Mouse (Mus musculus) heart, postnatal 4 days (tissue): ENCODE results near the gene Mafg. TPM values are rescaled to one million over a fixed set of nuclear protein-coding genes. Genes with fewer than 3 reads are reported as not detected.
A peak's percentile ranks its signal among the peaks of the same experiment; 100 is the strongest.
"Not testable (repeated sequence)": the region's sequence is repeated elsewhere in the genome, so short reads cannot be mapped to it uniquely, and the experiment has no call there.

Experiments
- DNase-seq: peaks from one replicate; pipeline ENCODE4 v3.0.0; 2021
- microRNA-seq, 2 experiments: library from miRNA; unstranded; fragments of <30 nt; microRNA quantifications; one replicate each; pipeline ENCODE4 v1.2.0; 2021 to 2022
- total RNA-seq, 2 experiments: library from RNA; stranded (reverse); gene quantifications; 2 replicates each; pipeline ENCODE4 v1.2.3; 2021

Gene Mafg
- total RNA-seq, 2 experiments from 2014 or later = 23.4 to 25.8 TPM

DNA sequence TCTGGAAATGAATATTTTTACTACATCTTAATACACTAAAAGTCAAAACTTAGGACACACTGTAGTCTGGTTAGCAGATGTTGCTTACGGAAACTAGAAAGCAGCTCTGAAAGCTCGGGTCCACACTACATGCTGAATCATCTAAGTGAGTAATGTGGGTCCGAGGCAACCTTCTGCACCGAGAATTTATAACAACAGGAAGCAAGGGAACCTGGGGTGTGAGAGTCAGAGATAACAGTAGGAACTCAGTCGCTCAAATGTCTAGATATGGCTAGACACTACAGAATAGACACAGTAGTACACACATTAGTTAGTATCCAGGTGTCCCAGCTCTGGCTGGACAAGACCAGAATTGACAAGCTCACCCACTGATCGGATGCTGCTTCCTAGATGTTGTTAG is 44.9 kb downstream of the Mafg start:
- DNase-seq = no peak

DNA sequence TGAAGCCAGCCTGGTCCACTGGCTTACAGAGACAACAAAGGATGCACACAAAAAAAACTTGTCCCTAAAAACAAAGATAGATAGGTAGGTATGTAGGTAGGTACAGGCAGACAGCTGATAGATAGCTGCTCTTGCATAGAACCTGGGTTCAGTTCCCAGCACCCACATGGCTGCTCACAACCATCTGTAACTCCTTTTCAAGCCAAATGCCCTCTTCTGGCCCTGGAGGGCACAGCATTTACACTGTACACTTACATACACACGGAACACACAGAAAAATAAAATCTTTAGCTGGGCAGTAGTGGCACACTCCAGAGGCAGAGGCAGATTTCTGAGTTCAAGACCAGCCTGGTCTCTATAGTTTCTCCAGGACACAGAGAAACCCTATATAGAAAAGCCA is 49.5 kb downstream of the Mafg start:
- DNase-seq = no peak

DNA sequence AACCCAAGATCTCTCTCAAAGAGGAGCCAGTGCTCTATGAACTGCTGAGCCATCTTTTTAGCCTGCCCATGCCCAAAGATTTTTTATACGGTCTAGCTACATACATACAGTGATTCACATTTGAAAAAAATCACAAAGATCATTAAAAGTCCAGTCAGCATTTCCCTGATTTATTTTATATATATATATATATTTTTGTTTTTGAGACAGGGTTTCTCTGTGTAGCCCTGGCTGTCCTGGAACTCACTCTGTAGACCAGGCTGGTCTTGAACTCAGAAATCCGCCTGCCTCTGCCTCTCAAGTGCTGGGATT is 50.5 kb downstream of the Mafg start:
- not testable (repeated sequence) for DNase-seq

DNA sequence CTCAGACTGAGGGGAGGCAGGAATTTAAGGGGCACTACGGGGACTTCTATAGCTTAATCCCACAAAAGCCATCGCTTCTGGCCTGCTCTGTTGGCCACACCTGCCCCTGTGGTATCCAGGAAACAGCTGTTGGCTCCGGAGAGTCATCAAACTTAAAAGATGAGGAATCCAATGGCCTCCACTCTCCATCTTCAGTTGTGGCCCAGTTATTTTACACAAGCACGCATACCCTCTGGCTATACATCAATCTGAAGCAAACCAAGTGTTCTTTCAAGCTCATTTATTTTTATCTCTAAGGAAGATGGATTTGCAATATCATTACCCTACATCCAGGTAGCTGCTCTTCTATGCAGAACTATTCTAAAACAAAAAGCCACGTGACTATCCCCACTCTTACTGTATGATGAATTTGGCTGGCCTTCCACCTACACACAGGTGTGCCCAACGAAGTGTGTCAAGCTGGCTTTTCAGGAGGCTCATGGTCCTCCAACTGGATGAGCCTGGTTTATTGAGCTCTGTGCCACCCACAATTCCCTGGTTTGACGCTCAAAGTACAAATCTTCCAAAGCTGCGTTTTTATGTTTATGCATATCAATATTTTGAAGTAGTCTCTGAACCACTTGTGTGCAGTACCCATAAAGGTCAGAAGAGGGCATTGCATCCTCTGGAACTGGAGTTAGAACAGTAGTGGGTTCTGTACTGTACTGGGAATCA is 51.0 kb downstream of the Mafg start:
- peak; percentile 44 for DNase-seq

DNA sequence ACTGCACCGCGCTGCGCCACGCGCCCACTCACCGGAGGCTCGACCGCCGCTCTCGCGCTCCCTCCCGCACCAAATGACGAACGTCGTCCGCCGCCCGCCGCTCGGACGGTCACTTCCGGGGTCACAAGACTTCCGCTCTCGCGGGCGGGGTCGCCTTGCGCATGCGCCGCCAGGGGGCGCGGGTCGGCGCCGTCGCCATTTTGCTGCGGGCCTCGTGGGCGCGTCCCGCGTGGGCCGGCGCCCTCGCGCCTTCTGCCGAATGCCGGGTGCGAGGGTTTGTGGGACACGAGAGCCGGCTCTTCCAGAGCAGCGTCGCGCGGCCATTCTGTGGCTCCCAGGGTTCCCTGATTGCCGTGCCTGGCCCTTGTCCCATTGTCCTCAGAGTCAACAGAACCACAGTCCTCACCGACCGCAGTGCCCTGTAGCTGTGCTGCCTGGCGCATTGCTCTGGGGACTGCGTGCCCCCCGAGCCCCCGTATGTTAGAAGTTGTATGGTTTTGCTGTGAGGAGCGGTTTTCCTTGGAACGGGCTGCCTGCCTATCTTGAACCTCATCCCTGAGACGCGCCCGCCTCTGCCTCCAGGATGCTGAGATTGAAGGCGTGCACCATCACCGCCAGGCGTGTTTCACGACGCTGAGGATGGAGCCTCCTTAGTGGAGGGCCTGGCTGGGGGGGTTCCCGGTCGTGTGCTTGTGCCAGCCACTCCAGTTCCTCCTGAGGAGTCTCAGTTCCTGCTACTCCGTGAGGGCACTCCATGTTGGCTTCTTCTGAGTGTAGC is 51.7 kb downstream of the Mafg start, which contains the start of gene Arhgdia:
Arhgdia (minus strand) TSS at position 135 of the 778 bp plus-strand sequence.
- DNase-seq = peak; percentile 93

DNA sequence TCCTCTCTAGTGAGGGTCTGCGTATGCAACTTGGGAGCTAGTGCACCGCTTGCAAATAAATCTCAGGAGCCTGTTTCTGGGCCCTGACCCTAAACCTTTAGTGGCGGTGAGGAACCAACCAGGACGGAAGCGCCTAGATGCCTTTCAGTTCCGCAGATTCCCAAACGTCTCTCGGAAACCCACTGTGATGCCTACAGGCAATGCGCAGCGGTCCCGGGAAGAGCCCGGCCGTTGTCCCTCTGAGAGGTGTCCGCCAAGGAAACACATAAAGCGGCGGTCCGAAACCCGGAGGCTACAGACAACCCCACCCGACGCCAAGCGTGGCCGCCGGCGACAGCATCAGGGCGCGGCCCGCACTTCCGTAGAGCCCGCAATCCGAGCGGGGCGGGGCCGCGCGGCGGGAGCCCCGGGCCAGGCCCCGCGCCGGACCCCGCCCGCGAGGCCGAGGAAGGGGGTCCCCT is 52.5 kb downstream of the Mafg start:
- DNase-seq = peak; percentile 54

DNA sequence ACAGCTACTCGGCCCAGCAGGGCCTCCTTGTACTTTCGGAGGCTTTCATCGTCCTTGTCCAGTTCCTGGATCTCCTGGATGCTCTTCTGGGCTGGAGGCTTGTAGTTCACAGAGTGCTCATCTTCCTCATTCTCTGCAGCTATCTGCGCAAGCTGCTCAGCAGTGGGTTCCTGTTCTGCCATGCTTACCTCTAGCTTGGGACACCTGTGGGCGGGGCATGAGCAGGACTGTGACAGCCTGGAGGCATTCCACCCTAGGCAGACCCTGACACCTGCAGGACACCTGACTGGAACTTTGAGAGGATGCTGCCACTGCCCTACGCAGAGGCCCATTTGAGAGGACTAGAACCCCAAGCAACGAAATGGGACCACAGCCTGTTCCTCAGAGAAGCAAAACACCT is 53.2 kb downstream of the Mafg start:
- peak; percentile 27 for DNase-seq

DNA sequence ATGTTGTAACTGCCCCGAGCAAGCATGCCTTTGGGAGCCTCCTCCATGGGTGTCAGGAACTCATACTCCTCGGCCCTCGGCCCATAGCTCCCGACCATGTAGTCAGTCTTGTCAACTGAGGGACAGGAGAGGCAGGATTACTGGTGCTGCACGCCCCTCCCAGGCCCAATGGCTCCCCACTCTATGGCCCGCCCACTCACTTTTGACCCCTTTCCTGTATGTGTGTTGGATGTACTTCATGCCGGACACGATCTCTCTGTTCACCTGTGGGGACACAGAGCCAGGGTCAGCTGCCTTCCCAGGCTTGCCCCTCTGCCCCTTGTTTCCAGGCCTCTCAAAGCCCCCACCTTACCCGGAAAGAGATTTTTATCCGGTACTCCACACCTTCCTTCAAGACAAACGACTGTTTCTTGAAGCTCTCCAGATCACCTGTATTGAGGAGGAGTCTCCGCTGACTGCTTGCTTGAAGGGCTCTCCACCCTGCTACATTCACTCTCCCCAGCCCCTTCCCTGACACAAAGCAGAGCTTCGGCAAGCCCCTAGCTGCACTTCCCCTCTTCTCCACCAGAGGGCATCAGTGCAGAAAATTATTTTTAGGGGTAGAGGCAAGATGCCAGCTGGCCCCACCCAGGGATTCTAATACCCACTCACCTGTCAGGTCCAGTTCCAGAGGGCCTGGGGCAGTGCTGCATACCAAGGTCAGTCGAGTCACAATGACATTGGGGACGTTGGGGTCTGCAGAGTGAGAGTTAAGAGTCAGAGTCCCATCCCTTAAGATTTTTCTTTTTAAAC is 53.9 kb downstream of the Mafg start:
- DNase-seq = peak; percentile 88

DNA sequence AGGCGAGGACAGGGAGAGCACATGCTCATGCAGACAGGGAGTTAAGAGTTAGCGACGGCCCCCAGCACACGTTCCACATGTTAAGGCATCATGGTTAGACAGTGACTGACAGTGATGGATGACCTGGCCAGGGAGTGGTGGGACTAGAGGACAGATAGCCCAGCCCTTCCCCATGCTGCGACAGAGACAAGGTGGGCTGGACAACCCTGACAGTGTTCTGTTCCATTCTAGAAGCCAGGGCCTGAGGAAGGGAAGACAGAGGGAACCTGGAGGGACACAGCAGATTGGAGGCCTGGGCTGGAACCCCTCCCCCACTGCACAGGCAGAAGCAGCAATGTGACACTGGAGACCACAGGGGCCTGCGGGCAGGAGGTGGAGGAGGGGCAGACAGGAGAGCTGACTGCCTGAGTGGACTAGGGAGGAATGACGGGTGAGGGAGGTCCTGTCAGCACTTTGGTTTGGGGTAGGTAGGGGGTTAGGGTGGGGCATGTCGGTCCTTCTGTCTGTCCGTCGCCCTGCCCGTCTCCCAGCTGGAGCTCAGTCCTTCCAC is 54.6 kb downstream of the Mafg start:
- DNase-seq = peak; percentile 15

DNA sequence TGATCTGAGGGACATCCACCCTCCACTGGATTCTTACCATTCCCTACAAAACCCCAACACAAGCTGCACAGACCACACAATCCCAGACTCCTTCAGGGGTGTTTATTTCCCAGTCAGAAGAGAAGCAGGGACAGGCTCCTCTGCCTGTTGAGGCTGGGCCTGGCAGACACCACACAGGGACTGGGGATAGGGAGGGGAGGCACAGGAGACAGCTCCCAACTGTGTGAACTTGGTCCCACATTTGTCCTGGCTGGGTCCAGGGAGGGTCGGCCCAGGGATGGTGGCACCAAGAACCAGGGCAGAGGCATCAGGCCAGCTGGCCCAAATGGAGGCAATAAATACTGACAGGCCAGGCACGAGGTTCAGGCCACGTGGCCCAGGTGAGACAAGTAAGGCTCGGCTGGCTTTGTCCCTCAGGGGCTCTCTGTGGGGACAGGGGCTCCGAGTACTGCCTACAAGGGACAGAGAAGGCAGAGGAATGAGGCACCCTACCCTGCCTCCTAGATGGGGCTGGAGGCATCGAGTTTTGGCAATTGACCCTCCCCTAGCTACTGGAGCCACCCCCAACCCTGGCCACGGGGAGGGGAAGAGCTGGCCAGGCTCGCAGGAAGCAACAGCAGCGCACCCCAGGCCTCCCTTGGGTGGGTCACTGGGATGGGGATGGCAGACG is 55.2 kb downstream of the Mafg start:
- DNase-seq = no peak

DNA sequence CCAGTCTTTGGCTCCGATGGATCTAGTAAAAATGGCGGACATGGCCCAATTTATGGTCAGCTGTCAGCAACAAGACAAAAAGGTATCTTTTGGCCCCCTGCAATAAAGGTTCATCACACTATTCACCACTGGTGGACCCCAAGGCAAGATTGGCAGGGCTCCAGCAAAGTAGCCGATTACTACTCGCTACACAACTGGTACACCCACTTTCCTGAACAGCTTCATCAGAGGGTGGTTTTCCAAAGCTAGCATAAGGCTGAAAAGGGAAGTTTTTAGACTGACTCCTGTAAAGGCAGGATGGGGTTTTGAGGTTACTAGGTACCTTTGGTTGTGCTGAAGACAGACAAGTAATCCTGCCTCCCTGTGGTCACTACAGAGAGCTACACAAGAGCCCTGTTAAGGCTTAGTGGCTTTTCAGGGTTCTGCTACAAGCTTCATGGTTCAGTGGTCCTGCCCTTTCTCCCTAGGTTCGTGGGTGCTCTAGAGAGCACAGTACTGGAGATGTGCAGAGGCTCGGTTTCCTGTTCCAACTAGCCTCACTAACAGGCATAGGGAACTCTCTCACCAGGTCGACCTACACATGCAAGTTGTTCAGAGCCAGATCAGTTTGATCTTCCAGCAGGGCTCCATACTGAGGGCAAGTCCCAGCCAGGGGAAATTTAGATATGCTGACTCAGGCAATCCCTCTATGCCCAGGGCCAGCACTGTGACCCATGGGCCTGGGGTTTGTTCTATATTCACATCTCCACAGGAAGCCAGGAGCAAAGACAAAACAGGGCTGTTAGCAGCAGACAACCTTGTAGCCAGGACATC is 56.0 kb downstream of the Mafg start:
- DNase-seq = peak; percentile 41

DNA sequence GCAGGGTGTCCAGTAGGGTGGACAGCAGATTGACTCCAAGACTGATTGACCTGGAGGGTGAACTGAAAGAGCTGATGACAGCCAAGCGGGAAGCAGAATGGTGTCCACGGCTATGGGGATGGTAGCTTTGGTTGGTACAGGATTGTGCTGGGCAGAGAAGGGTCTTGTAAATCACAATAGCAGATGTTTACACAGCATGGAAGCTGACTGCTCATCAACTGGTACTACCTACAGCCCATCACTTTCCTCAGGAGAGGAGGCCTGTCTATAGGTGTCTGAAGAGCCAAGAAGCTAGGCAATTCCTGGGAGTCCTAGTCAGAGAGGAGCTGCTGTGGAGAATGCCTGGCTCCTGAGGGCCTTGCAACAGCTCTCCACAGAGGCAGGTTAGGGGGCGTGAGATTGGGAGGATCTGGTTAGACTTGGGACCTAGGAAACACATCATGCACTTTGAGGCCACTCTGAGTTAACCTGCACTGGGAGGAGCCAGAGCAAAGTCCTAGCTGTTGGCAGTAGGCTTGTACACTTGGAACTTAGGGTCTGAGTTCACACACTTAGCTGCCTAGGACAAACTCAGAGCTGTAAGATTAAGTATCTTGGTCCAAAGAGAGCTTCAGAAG is 56.9 kb downstream of the Mafg start:
- DNase-seq = no peak

DNA sequence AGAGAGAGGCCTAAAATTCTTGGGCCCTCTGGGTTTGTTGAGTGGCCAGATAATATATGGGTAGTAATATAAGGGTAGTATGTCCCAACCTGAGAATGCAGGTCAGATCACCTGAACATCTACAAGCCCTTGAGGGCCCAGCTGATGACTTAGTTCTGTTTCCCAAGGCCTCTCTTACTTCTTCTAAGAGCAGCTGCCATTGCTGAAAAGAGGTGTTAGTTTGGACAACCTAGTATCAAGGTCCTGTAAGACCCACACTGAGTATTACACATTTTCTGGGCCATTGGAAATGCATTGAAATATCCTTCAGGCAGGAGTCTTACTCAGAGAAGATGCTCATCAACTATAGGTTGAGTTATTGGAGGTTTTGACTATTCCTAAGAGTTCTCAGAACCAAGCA is 57.5 kb downstream of the Mafg start:
- no peak for DNase-seq

Small RNA genes within 50 kb of the gene (microRNA-seq; reads per million reads assigned to microRNA genes)
- 0.20 to 0.69 reads per million in 2 experiments for gene Mir6936

Other genes with a start within 250 kb of the Mafg start
- gene Nploc4, start 195.9 kb downstream of the Mafg start, total RNA-seq = 10 to 100 TPM; 63.3 to 63.8 TPM
- 1 to 10 TPM; 3.0 to 4.0 TPM for gene Tspan10, start 191.0 kb downstream of the Mafg start, total RNA-seq
- gene Pde6g, start 180.1 kb downstream of the Mafg start, total RNA-seq = under 1 TPM; 0.18 to 0.55 TPM
- 10 to 100 TPM; 25.1 to 26.1 TPM for gene Oxld1, start 175.5 kb downstream of the Mafg start, total RNA-seq
- gene Ccdc137, start 175.5 kb downstream of the Mafg start, total RNA-seq = 10 to 100 TPM in 1 of 2 experiments, 1 to 10 TPM in 1; 8.7 to 10.3 TPM
- 10 to 100 TPM; 13.7 to 17.0 TPM for gene Arl16, start 166.0 kb downstream of the Mafg start, total RNA-seq
- gene Mrpl12, start 149.0 kb downstream of the Mafg start, total RNA-seq = 100 to 1,000 TPM; 229 to 250 TPM
- gene Slc25a10, start 141.8 kb downstream of the Mafg start, total RNA-seq = 10 to 100 TPM; 43.7 to 45.7 TPM
- gene Gcgr, start 102.9 kb downstream of the Mafg start, total RNA-seq = 1 to 10 TPM; 1.7 to 1.8 TPM
- 10 to 100 TPM; 76.5 to 82.6 TPM for gene Mcrip1, start 83.9 kb downstream of the Mafg start, total RNA-seq
- gene Ppp1r27, start 82.5 kb downstream of the Mafg start, total RNA-seq = under 1 TPM in 1 of 2 experiments, not detected in 1; 0.83 TPM
- gene P4hb, start 60.3 kb downstream of the Mafg start, total RNA-seq = 100 to 1,000 TPM; 353 to 365 TPM
- 100 to 1,000 TPM; 296 to 308 TPM for gene Arhgdia, start 52.0 kb downstream of the Mafg start, total RNA-seq
- 100 to 1,000 TPM; 134 TPM for gene Alyref, start 35.2 kb downstream of the Mafg start, total RNA-seq
- 100 to 1,000 TPM; 117 to 118 TPM for gene Anapc11, start 35.2 kb downstream of the Mafg start, total RNA-seq
- gene Npb, start 25.1 kb downstream of the Mafg start, total RNA-seq = 1 to 10 TPM; 2.4 to 2.5 TPM
- 10 to 100 TPM; 56.8 to 58.1 TPM for gene Pcyt2, start 15.7 kb downstream of the Mafg start, total RNA-seq
- gene Sirt7, start 8.4 kb downstream of the Mafg start, total RNA-seq = 10 to 100 TPM; 10.2 to 11.7 TPM
- 1 to 10 TPM; 7.9 to 8.0 TPM for gene Pycr1, start 10.2 kb upstream of the Mafg start, total RNA-seq
- gene Myadml2, start 14.6 kb upstream of the Mafg start, total RNA-seq = 10 to 100 TPM; 26.3 to 28.1 TPM
- gene Notum, start 27.6 kb upstream of the Mafg start, total RNA-seq = under 1 TPM; 0.16 to 0.26 TPM
- gene Aspscr1, start 39.4 kb upstream of the Mafg start, total RNA-seq = 10 to 100 TPM; 62.7 to 64.0 TPM
- gene Cenpx, start 80.1 kb upstream of the Mafg start, total RNA-seq = 10 to 100 TPM; 39.5 to 41.8 TPM
- 10 to 100 TPM; 11.0 to 11.3 TPM for gene Lrrc45, start 80.3 kb upstream of the Mafg start, total RNA-seq
- 1 to 10 TPM; 1.5 to 1.8 TPM for gene Rac3, start 87.9 kb upstream of the Mafg start, total RNA-seq
- gene Dcxr, start 93.7 kb upstream of the Mafg start, total RNA-seq = 1 to 10 TPM; 3.6 to 4.5 TPM
- gene Cbr2, start 98.5 kb upstream of the Mafg start, total RNA-seq = 1 to 10 TPM; 3.0 to 3.9 TPM
- 10 to 100 TPM; 37.1 to 47.2 TPM for gene Hmga1b, start 129.2 kb upstream of the Mafg start, total RNA-seq
- 10 to 100 TPM; 13.2 to 13.3 TPM for gene Rfng, start 150.6 kb upstream of the Mafg start, total RNA-seq
- 10 to 100 TPM; 73.0 to 78.0 TPM for gene Gps1, start 150.7 kb upstream of the Mafg start, total RNA-seq
- gene Dus1l, start 162.8 kb upstream of the Mafg start, total RNA-seq = 10 to 100 TPM; 34.0 to 37.5 TPM
- 10 to 100 TPM; 59.3 to 63.9 TPM for gene Fasn, start 190.9 kb upstream of the Mafg start, total RNA-seq